ENCODE assay signal across 27 mouse cellular contexts in the genomic region with DNA sequence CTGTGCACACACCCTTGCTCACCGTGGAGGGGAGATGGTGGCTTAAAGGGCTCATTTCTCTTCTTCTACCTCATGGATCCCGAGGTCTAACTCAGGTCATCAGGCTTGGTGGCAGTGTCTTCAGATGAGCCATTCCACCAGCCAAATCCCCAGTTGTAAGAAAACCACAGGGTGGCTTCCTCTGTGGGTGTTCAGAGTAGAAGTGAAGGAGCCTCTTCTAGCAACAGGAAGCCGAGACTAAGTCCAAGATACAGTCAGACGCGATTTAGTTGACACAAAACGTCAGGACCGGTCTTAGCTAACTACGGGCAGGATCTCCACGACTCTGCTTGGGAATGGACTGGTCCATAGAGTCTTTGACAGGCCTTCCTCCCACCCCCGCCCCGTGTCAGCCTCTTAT. TPM values are rescaled to one million over a fixed set of nuclear protein-coding genes. Genes with fewer than 3 reads are reported as not detected.
DNase-seq lines count a peak whose midpoint lies in the region; ATAC-seq and TF ChIP-seq lines count a peak whose summit lies in the region.
"Had no signal": no experiment of that assay in that cellular context is flagged by ENCODE, and none has a peak within 500 bp of the region (broad histone marks: within the 10 kb centered on the region; RNA-seq: fewer than 3 reads in every experiment).

No protein-coding gene starts in this region.

- H3K4me3 ChIP-seq in liver, postnatal 0 days (ENCODE audit: low read depth, low read length), result no peak overlapping the region
- no peak overlapping the region for H3K4me3 ChIP-seq in bone marrow, adult 2 months (replicated peaks; ENCODE audit: control insufficient read depth, low read depth, low read length)
- H3K4me3 ChIP-seq: forebrain, embryonic 13.5 days; heart, embryonic 12.5 days; hindbrain, embryonic 10.5 days; hindbrain, embryonic 15.5 days; limb, embryonic 13.5 days; liver, embryonic 12.5 days; midbrain, embryonic 13.5 days; stomach, embryonic 15.5 days had no signal

- TF ChIP-seq POLR2A in bone marrow, adult 2 months (IDR thresholded peaks at IDR 0.05; ENCODE audit: borderline replicate concordance, control insufficient read depth, low read depth, low read length), result no peak

- 28% methylated on average over 11 of the region's 11 CpGs for WGBS in liver, postnatal 0 days (ENCODE audit: insufficient replicate concordance)
- 13% methylated on average over 11 of the region's 11 CpGs for WGBS in bone marrow, adult 2 months

- no peaks in the 10 kb centered on the region for H3K27me3 ChIP-seq in liver, postnatal 0 days (ENCODE audit: insufficient read depth, low read length)
- H3K27me3 ChIP-seq: hindbrain, embryonic 15.5 days; midbrain, embryonic 13.5 days; stomach, embryonic 15.5 days had no signal

- H3K9me3 ChIP-seq in liver, postnatal 0 days (ENCODE audit: low read length), result no peaks in the 10 kb centered on the region
- H3K9me3 ChIP-seq: forebrain, embryonic 13.5 days; hindbrain, embryonic 10.5 days; hindbrain, embryonic 15.5 days; limb, embryonic 13.5 days; liver, embryonic 12.5 days; midbrain, embryonic 13.5 days; stomach, embryonic 15.5 days had no signal

- TF ChIP-seq CTCF in liver, postnatal 0 days (IDR thresholded peaks at IDR 0.05; ENCODE audit: low read depth), result no peak
- no peak for TF ChIP-seq CTCF in bone marrow, adult 2 months (IDR thresholded peaks at IDR 0.05; ENCODE audit: control insufficient read depth, insufficient read depth, low read length)

- no peak overlapping the region for H3K4me2 ChIP-seq in liver, postnatal 0 days (ENCODE audit: low read depth, low read length)
- H3K4me2 ChIP-seq: forebrain, embryonic 13.5 days; heart, embryonic 12.5 days; hindbrain, embryonic 15.5 days; limb, embryonic 13.5 days; liver, embryonic 12.5 days; midbrain, embryonic 13.5 days; stomach, embryonic 15.5 days had no signal

- H3K36me3 ChIP-seq in liver, postnatal 0 days (replicated peaks; ENCODE audit: insufficient read depth, low read length), result peaks cover 4% of the 10 kb centered on the region; the same call in 1 of the 2 replicates
- H3K36me3 ChIP-seq: heart, embryonic 12.5 days; hindbrain, embryonic 10.5 days; limb, embryonic 13.5 days; liver, embryonic 12.5 days; midbrain, embryonic 13.5 days had no signal

- no peak for TF ChIP-seq EP300 in liver, postnatal 0 days (IDR thresholded peaks at IDR 0.05; ENCODE audit: low read depth)

- DNase-seq in liver, postnatal 0 days, result no peak
- DNase-seq in liver (no peak), 416B (ENCODE audit: low read depth) (peak; percentile 77)
- no peak for DNase-seq in urinary bladder, postnatal 4 days (ENCODE audit: low spot score in 2 of 2)
- no peak for DNase-seq in heart, adult 9 months (ENCODE audit: low spot score in 2 of 2)
- DNase-seq in urinary bladder, postnatal 25 days (ENCODE audit: low spot score), result no peak
- DNase-seq: adrenal gland, postnatal 14 days; cerebellum, adult 8-10 months; cerebellum, postnatal 25 days; gastrocnemius, postnatal 25 days; heart, adult 18-20 months; kidney, adult 18-20 months; kidney, postnatal 36 days; lung, adult 18-20 months; thymus, postnatal 25 days had no signal

- peaks cover 10% of the 10 kb centered on the region for H3K4me1 ChIP-seq in liver, postnatal 0 days (ENCODE audit: insufficient read depth)
- H3K4me1 ChIP-seq in bone marrow, adult 2 months (ENCODE audit: control insufficient read depth, insufficient read depth, low read length), result peaks cover 13% of the 10 kb centered on the region
- H3K4me1 ChIP-seq: forebrain, embryonic 13.5 days; heart, embryonic 12.5 days; hindbrain, embryonic 10.5 days; hindbrain, embryonic 15.5 days; limb, embryonic 13.5 days; liver, embryonic 12.5 days; midbrain, embryonic 13.5 days; stomach, embryonic 15.5 days had no signal

- no peak for ATAC-seq in liver, postnatal 0 days
- 0 out of 2 replicates have a peak, but pooled peaks have one; percentile 16 for ATAC-seq in megakaryocyte, adult 5-6 weeks (ENCODE audit: poor library complexity, severe bottlenecking)
- ATAC-seq: forebrain, embryonic 13.5 days; liver, embryonic 12.5 days; lung, postnatal 0 days; midbrain, embryonic 13.5 days had no signal

- no peak overlapping the region for H3K9ac ChIP-seq in liver, postnatal 0 days (replicated peaks)
- H3K9ac ChIP-seq: forebrain, embryonic 13.5 days; heart, embryonic 12.5 days; hindbrain, embryonic 15.5 days; limb, embryonic 13.5 days; liver, embryonic 12.5 days; midbrain, embryonic 13.5 days; stomach, embryonic 15.5 days had no signal

- H3K27ac ChIP-seq in liver, postnatal 0 days (ENCODE audit: low read depth), result peak overlapping the region; percentile 62
- peak overlapping the region; percentile 57 for H3K27ac ChIP-seq in bone marrow, adult 2 months (ENCODE audit: control insufficient read depth, insufficient read depth, low read depth, low read length, poor library complexity)
- H3K27ac ChIP-seq: forebrain, embryonic 13.5 days; hindbrain, embryonic 10.5 days; hindbrain, embryonic 15.5 days; limb, embryonic 13.5 days; liver, embryonic 12.5 days; midbrain, embryonic 13.5 days; stomach, embryonic 15.5 days had no signal

RNA-seq across cellular contexts. Expression of a gene that starts 9.8 kb away (rescaled TPM):
- polyA plus RNA-seq in liver, postnatal 0 days (2015; fragmentation: Nextera tagmentation; extraction: Ambion mirVana), result 9.3 and 9.9 TPM in 2 replicates
- 8.5 and 20.9 TPM in 2 replicates for polyA plus RNA-seq in bone marrow, adult 2 months (2011; ENCODE audit: insufficient read depth, insufficient read length, low replicate concordance, missing spikeins)
- total RNA-seq in megakaryocyte, adult 5-6 weeks (2015), result 36.7 and 44.4 TPM in 2 replicates
- total RNA-seq in megakaryocyte, adult 5-6 weeks (2017), result 66.4 and 92.7 TPM in 2 replicates

RNA-seq across cellular contexts. Expression of a gene that starts 19.1 kb away (rescaled TPM):
- polyA plus RNA-seq in liver, postnatal 0 days (2015; fragmentation: Nextera tagmentation; extraction: Ambion mirVana), result 0.81 and 1.1 TPM in 2 replicates
- polyA plus RNA-seq in bone marrow, adult 2 months (2011; ENCODE audit: insufficient read depth, insufficient read length, low replicate concordance, missing spikeins), result not detected in 2 replicates
- total RNA-seq in megakaryocyte, adult 5-6 weeks (2015), result 0.22 and 1.0 TPM in 2 replicates
- total RNA-seq in megakaryocyte, adult 5-6 weeks (2017), result 0.53 TPM in 1 of 2 replicates, not detected in the other
- total RNA-seq: CH12.LX had no signal

RNA-seq across cellular contexts. Expression of a gene that starts 19.1 kb away (rescaled TPM):
- 222 and 246 TPM in 2 replicates for polyA plus RNA-seq in liver, postnatal 0 days (2015; fragmentation: Nextera tagmentation; extraction: Ambion mirVana)
- 9.2 and 37.4 TPM in 2 replicates for polyA plus RNA-seq in bone marrow, adult 2 months (2011; ENCODE audit: insufficient read depth, insufficient read length, low replicate concordance, missing spikeins)
- total RNA-seq in megakaryocyte, adult 5-6 weeks (2015), result 40.9 and 48.2 TPM in 2 replicates
- 8.0 and 14.1 TPM in 2 replicates for total RNA-seq in megakaryocyte, adult 5-6 weeks (2017)

RNA-seq across cellular contexts. Expression of a gene that starts 28.6 kb away (rescaled TPM):
- 0.70 and 1.0 TPM in 2 replicates for polyA plus RNA-seq in liver, postnatal 0 days (2015; fragmentation: Nextera tagmentation; extraction: Ambion mirVana)
- 1.4 and 2.1 TPM in 2 replicates for polyA plus RNA-seq in bone marrow, adult 2 months (2011; ENCODE audit: insufficient read depth, insufficient read length, low replicate concordance, missing spikeins)
- total RNA-seq in megakaryocyte, adult 5-6 weeks (2015), result 0.57 and 0.96 TPM in 2 replicates
- total RNA-seq in megakaryocyte, adult 5-6 weeks (2017), result 0.65 TPM in 1 of 2 replicates, not detected in the other
- total RNA-seq: CH12.LX had no signal

RNA-seq across cellular contexts. Expression of a gene that starts 47.3 kb away (rescaled TPM):
- polyA plus RNA-seq in liver, postnatal 0 days (2015; fragmentation: Nextera tagmentation; extraction: Ambion mirVana), result 2.3 and 2.6 TPM in 2 replicates
- polyA plus RNA-seq in bone marrow, adult 2 months (2011; ENCODE audit: insufficient read depth, insufficient read length, low replicate concordance, missing spikeins), result 4.2 and 5.7 TPM in 2 replicates
- 3.7 and 4.3 TPM in 2 replicates for total RNA-seq in megakaryocyte, adult 5-6 weeks (2015)
- total RNA-seq in megakaryocyte, adult 5-6 weeks (2017), result 6.5 and 6.6 TPM in 2 replicates
